In the genomic region with DNA sequence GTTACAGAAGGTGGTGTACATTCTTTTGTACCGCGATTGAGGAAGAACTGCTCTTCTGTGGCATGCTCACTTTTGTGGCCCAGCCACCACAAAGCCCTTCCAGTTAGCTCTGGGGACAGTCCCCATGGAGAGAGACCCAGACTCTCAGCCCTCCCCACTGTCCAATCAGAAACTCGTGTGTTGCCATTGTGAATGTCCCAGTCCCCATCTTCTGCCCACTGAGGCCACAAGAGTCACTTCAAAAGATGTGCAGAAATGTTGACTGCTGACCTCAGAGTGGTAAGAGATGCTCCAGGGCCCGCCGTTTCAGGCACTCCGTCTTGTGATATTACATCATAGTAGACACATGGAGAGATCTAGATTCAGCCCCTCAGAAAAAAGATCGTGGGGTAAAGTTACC, we compare ENCODE assay signal across 23 mouse cellular contexts. TPM values are rescaled to one million over a fixed set of nuclear protein-coding genes. Genes with fewer than 3 reads are reported as not detected.
A peak's percentile ranks its signal among the peaks of the same experiment; 100 is the strongest.
DNase-seq lines count a peak whose midpoint lies in the region; ATAC-seq and TF ChIP-seq lines count a peak whose summit lies in the region.
"Had no signal": no experiment of that assay in that cellular context is flagged by ENCODE, and none has a peak within 500 bp of the region (broad histone marks: within the 10 kb centered on the region; RNA-seq: fewer than 3 reads in every experiment).

No protein-coding gene starts in this region.

- H3K36me3 ChIP-seq in CH12.LX (replicated peaks in 1 of 2; ENCODE audit: control insufficient read depth in 1 of 2, insufficient read depth in 1 of 2, low read length in 1 of 2): no peaks in the 10 kb centered on the region
- H3K36me3 ChIP-seq in forebrain, embryonic 16.5 days (ENCODE audit: control insufficient read depth, insufficient read depth): no peaks in the 10 kb centered on the region
- H3K36me3 ChIP-seq: G1E had no signal

- 90% methylated on average over 7 of the region's 7 CpGs for WGBS in forebrain, embryonic 16.5 days

- TF ChIP-seq POLR2A in CH12.LX (IDR thresholded peaks at IDR 0.05; ENCODE audit: low read depth, low read length): no peak

- no peak overlapping the region for H3K4me3 ChIP-seq in CH12.LX (replicated peaks in 1 of 3; ENCODE audit: low read depth in 2 of 3, low read length in 2 of 3, poor library complexity in 1 of 3)
- no peak overlapping the region for H3K4me3 ChIP-seq in forebrain, embryonic 16.5 days (replicated peaks; ENCODE audit: low read length)

- ATAC-seq in forebrain, embryonic 16.5 days: no peak
- ATAC-seq: activated CD4-positive, CD25-positive, alpha-beta regulatory T cell, adult 4 months; CD4-positive, CD25-positive, alpha-beta regulatory T cell, adult 4 months; Patski had no signal

- in situ Hi-C loops in CH12.LX (cut with MboI; ENCODE audit: low pct_ligation_motif_present, low pct_unique_long_range_greater_than_20kb, low sequenced_read_pairs): no loop called here

- TF ChIP-seq CTCF in CH12.LX (conservative IDR thresholded peaks at IDR 0.05 in 1 of 2, IDR thresholded peaks at IDR 0.05 in 1 of 2; ENCODE audit: low read depth in 2 of 2, low read length in 2 of 2): no peak

- peaks cover 18 to 55% of the 10 kb centered on the region in 2 experiments for H3K4me1 ChIP-seq in CH12.LX (ENCODE audit: control insufficient read depth in 1 of 2, insufficient read depth in 2 of 2)
- no peaks in the 10 kb centered on the region for H3K4me1 ChIP-seq in forebrain, embryonic 16.5 days (replicated peaks; ENCODE audit: control insufficient read depth, insufficient read depth, low read length)

- DNase-seq in spleen, postnatal 36 days (ENCODE audit: low spot score in 2 of 2): peak; percentile 17 to 27
- no peak for DNase-seq in spleen, postnatal 4 days (ENCODE audit: low spot score in 2 of 2)
- DNase-seq in A20 (ENCODE audit: low read depth, low spot score) (peak; percentile 59), CH12.LX (ENCODE audit: extremely low read depth) (peak; percentile 84)
- DNase-seq in B cell, adult 2 months: peak; percentile 19 to 22
- DNase-seq in layer of hippocampus, adult 8-10 months (ENCODE audit: low spot score in 2 of 2): no peak
- DNase-seq in right cerebral cortex, adult 2 months (ENCODE audit: low spot score in 2 of 2): no peak
- DNase-seq: adrenal gland, adult 2 months; adrenal gland, adult 8-10 months; adrenal gland, postnatal 10 days; adrenal gland, postnatal 14 days; adrenal gland, postnatal 25 days; adrenal gland, postnatal 36 days; cerebellum, adult 11 months; cerebellum, adult 11-12 months; cerebellum, adult 18-20 months; cerebellum, adult 2 months; cerebellum, adult 8-10 months had no signal

- H3K27me3 ChIP-seq in CH12.LX (replicated peaks): no peaks in the 10 kb centered on the region
- H3K27me3 ChIP-seq in forebrain, embryonic 16.5 days (replicated peaks; ENCODE audit: control insufficient read depth, insufficient read depth, low read length): no peaks in the 10 kb centered on the region
- H3K27me3 ChIP-seq: Patski had no signal

- 0 out of 2 replicates have a peak, but pooled peaks have one; percentile 25 for TF ChIP-seq EP300 in CH12.LX (IDR thresholded peaks at IDR 0.05; ENCODE audit: low read length)

- H3K9me3 ChIP-seq in CH12.LX (replicated peaks; ENCODE audit: low read length): no peaks in the 10 kb centered on the region
- no peaks in the 10 kb centered on the region for H3K9me3 ChIP-seq in forebrain, embryonic 16.5 days (ENCODE audit: control insufficient read depth, low read length)
- H3K9me3 ChIP-seq: G1E had no signal

- dilution Hi-C loops in CH12.LX (cut with MboI; ENCODE audit: extremely low pct_ligation_motif_present, extremely low pct_unique_long_range_greater_than_20kb, low sequenced_read_pairs): no loop called here

- H3K9ac ChIP-seq in CH12.LX (ENCODE audit: insufficient read depth, low read depth): no peak overlapping the region
- H3K9ac ChIP-seq in forebrain, embryonic 16.5 days (replicated peaks; ENCODE audit: low read depth, low read length): no peak overlapping the region

- no peak overlapping the region for H3K27ac ChIP-seq in CH12.LX (ENCODE audit: insufficient read depth, low read depth)
- no peak overlapping the region for H3K27ac ChIP-seq in forebrain, embryonic 16.5 days (ENCODE audit: low read length)

- H3K4me2 ChIP-seq in CH12.LX (ENCODE audit: insufficient read depth, low read depth, poor library complexity, severe bottlenecking): peak overlapping the region; percentile 19; the same call in 1 of the 2 replicates
- H3K4me2 ChIP-seq in forebrain, embryonic 16.5 days (ENCODE audit: low read length): no peak overlapping the region

- no peaks in the 10 kb centered on the region for H3K79me2 ChIP-seq in CH12.LX (replicated peaks; ENCODE audit: control insufficient read depth, extremely low read depth, insufficient read depth, poor library complexity, severe bottlenecking)

- TF ChIP-seq RAD21 in CH12.LX (IDR thresholded peaks at IDR 0.05; ENCODE audit: low read depth, low read length): no peak; the same call in none of the 2 replicates

TF ChIP-seq in CH12.LX, 34 proteins besides CTCF, POLR2A, EP300 and RAD21:
- TF ChIP-seq JUND (conservative IDR thresholded peaks at IDR 0.05; ENCODE audit: low read depth, low read length) (no peak), MEF2A (IDR thresholded peaks at IDR 0.05; ENCODE audit: borderline replicate concordance, low read depth, low read length) (peak; percentile 22; the same call in 1 of the 2 replicates), ELF1 (IDR thresholded peaks at IDR 0.05; ENCODE audit: low read depth, low read length) (peak; percentile 22; the same call in 1 of the 2 replicates), ETS1 (conservative IDR thresholded peaks at IDR 0.05; ENCODE audit: low read depth, low read length) (peak; percentile 65), NELFE (IDR thresholded peaks at IDR 0.05; ENCODE audit: low read depth, low read length) (no peak), KAT2A (IDR thresholded peaks at IDR 0.05; ENCODE audit: insufficient replicate concordance, low read length) (no peak), MYC (IDR thresholded peaks at IDR 0.05; ENCODE audit: low read depth, low read length) (peak; percentile 54; the same call in 1 of the 2 replicates), POLR2AphosphoS2 (IDR thresholded peaks at IDR 0.05; ENCODE audit: low read depth, low read length) (no peak), SIN3A (IDR thresholded peaks at IDR 0.05; ENCODE audit: low read length) (no peak), TCF12 (IDR thresholded peaks at IDR 0.05; ENCODE audit: low read depth, low read length) (0 out of 2 replicates have a peak, but pooled peaks have one; percentile 44), E2F4 (IDR thresholded peaks at IDR 0.05; ENCODE audit: insufficient replicate concordance, low read depth, low read length) (no peak), MAZ (IDR thresholded peaks at IDR 0.05; ENCODE audit: low read depth, low read length) (0 out of 2 replicates have a peak, but pooled peaks have one; percentile 15), RCOR1 (conservative IDR thresholded peaks at IDR 0.05; ENCODE audit: low read depth, low read length) (no peak), SMC3 (IDR thresholded peaks at IDR 0.05; ENCODE audit: low read depth, low read length) (peak; percentile 1; the same call in 1 of the 2 replicates), MAX (IDR thresholded peaks at IDR 0.05; ENCODE audit: low read length) (peak; percentile 50; the same call in 1 of the 2 replicates), USF2 (conservative IDR thresholded peaks at IDR 0.05; ENCODE audit: low read depth, low read length) (no peak), BHLHE40 (IDR thresholded peaks at IDR 0.05; ENCODE audit: low read depth, low read length) (peak; percentile 81), IRF4 (IDR thresholded peaks at IDR 0.05; ENCODE audit: low read depth, low read length) (peak; percentile 69)
TF ChIP-seq in CH12.LX: peak in this region for 10.

RNA-seq across cellular contexts. Expression of gene Chst11, which starts 18.6 kb away (rescaled TPM):
- total RNA-seq in CH12.LX (2012; rRNA removed): 3.6 TPM in 2 replicates
- total RNA-seq in CH12.LX (2014; rRNA removed): 5.2 and 5.3 TPM in 2 replicates
- polyA plus RNA-seq in CH12.LX (2012; ENCODE audit: insufficient read length, low read depth): 3.5 and 4.5 TPM in 2 replicates
- 10 to 100 TPM; 50.0 to 55.8 (median 50.9) TPM for total RNA-seq in layer of hippocampus, adult 8-10 months (2022)
- 3.4 TPM in 2 replicates for polyA plus RNA-seq in forebrain, embryonic 16.5 days (2015; fragmentation: Nextera tagmentation; extraction: Ambion mirVana)

Comparison
In these comparisons a context has a peak if more than half of its experiments do, and no peak if none do; other contexts are left out.
1. DNase-seq: peak in spleen, postnatal 36 days (2 of 2), A20 (single experiment), B cell, adult 2 months (2 of 2) and CH12.LX (single experiment); none in spleen, postnatal 4 days (0 of 2), layer of hippocampus, adult 8-10 months (0 of 2) and right cerebral cortex, adult 2 months (0 of 2).
2. RNA of gene Chst11, which starts 18.6 kb away (total RNA-seq): 50.0 to 55.8 TPM in layer of hippocampus, adult 8-10 months; 3.6 to 5.3 TPM in CH12.LX; every median in the first group is over 4 times any median in the second.